Mouse (Mus musculus): ENCODE measurements around the gene Mdga2. TPM values are rescaled to one million over a fixed set of nuclear protein-coding genes. Genes with fewer than 3 reads are reported as not detected.
A peak's percentile ranks its signal among the peaks of the same experiment; 100 is the strongest.

The Mdga2 gene
- polyA plus RNA-seq, 1 experiment from 2014 or later = 8.6 TPM

GRCm38 (mm10) chr12:67035509-67036261 is 186.7 kb downstream of the Mdga2 start:
- Histone ChIP-seq H3K27me3 (no peaks in the 10 kb centered on the region), H3K9ac (no peak overlapping the region), H3K9me3 (no peaks in the 10 kb centered on the region), H3K4me3 (replicated peaks) (no peak overlapping the region), H3K4me1 (no peaks in the 10 kb centered on the region), H3K27ac (no peak overlapping the region), H3K36me3 (replicated peaks) (no peaks in the 10 kb centered on the region), H3K4me2 (no peak overlapping the region)
- no peak for ATAC-seq (ENCODE audit: low FRiP score)
- WGBS = 88% methylated on average over 15 of the region's 15 CpGs

- H3K4me1 ChIP-seq = no peaks in the 10 kb centered on the region
- no peak overlapping the region for H3K27ac ChIP-seq
- H3K27me3 ChIP-seq = no peaks in the 10 kb centered on the region
- 96% methylated on average over 3 of the region's 3 CpGs for WGBS
- ATAC-seq (ENCODE audit: low FRiP score) = no peak
- H3K4me3 ChIP-seq (replicated peaks) = no peak overlapping the region
- H3K9me3 ChIP-seq = no peaks in the 10 kb centered on the region
- H3K4me2 ChIP-seq = no peak overlapping the region
- no peaks in the 10 kb centered on the region for H3K36me3 ChIP-seq (replicated peaks)
- no peak overlapping the region for H3K9ac ChIP-seq
Observed at GRCm38 (mm10) chr12:67017192-67017591, 205.2 kb downstream of the Mdga2 start.

GRCm38 (mm10) chr12:67011368-67011767 is 211.0 kb downstream of the Mdga2 start:
- H3K27me3 ChIP-seq = no peaks in the 10 kb centered on the region
- H3K9me3 ChIP-seq = no peaks in the 10 kb centered on the region
- H3K4me2 ChIP-seq = no peak overlapping the region
- H3K4me1 ChIP-seq = no peaks in the 10 kb centered on the region
- H3K4me3 ChIP-seq (replicated peaks) = no peak overlapping the region
- WGBS = 76% methylated on average over 4 of the region's 4 CpGs
- no peaks in the 10 kb centered on the region for H3K36me3 ChIP-seq (replicated peaks)
- H3K9ac ChIP-seq = no peak overlapping the region
- ATAC-seq (ENCODE audit: low FRiP score) = no peak
- no peak overlapping the region for H3K27ac ChIP-seq

DNA sequence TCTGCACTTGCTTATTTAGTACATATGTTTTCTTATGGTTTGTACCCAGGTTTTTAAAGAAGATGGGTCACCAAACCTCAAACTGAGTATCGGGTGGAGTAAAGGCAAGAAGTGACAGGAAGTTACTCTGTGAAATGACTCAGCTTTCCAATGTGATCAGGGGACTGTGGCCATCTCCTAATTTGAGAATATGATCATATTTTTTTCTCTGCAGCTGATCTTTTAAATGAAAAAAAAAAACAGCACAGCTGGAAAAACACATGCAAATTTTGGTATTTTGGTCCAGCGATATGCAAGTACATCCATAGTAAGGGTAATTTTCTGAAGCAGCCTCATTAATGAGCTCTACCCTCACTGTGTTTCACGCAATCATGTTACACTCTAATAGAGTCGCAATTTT is 212.0 kb downstream of the Mdga2 start:
- no peaks in the 10 kb centered on the region for H3K4me1 ChIP-seq
- H3K27ac ChIP-seq = no peak overlapping the region
- H3K36me3 ChIP-seq (replicated peaks) = no peaks in the 10 kb centered on the region
- no peak for ATAC-seq (ENCODE audit: low FRiP score)
- H3K4me2 ChIP-seq = no peak overlapping the region
- no peak overlapping the region for H3K4me3 ChIP-seq (replicated peaks)
- WGBS = 88% methylated on average over 4 of the region's 4 CpGs
- no peaks in the 10 kb centered on the region for H3K27me3 ChIP-seq
- no peaks in the 10 kb centered on the region for H3K9me3 ChIP-seq
- H3K9ac ChIP-seq = no peak overlapping the region

DNA sequence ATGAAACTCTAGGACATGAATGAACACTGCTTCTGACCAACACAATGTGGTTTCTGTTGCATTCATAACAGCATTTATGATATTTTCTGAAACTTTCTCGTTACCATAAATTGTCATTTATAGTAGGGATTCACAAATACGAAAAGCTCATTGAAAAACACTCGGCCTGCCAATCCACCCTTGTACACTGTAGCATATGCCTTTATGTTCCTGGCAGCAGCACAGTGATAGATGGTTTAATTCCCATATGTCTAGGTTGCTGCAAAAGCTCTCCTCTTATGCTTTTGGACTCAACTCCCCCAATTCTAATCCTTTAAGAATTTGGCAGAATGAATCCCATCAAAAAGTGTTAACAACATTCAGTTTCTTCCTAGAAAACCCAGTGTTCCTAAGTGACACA is 213.2 kb downstream of the Mdga2 start:
- no peak overlapping the region for H3K4me3 ChIP-seq (replicated peaks)
- no peak overlapping the region for H3K27ac ChIP-seq
- 85% methylated on average over 3 of the region's 3 CpGs for WGBS
- H3K4me2 ChIP-seq = no peak overlapping the region
- no peaks in the 10 kb centered on the region for H3K27me3 ChIP-seq
- no peak for ATAC-seq (ENCODE audit: low FRiP score)
- no peaks in the 10 kb centered on the region for H3K9me3 ChIP-seq
- H3K4me1 ChIP-seq = no peaks in the 10 kb centered on the region
- H3K9ac ChIP-seq = no peak overlapping the region
- H3K36me3 ChIP-seq (replicated peaks) = no peaks in the 10 kb centered on the region

DNA sequence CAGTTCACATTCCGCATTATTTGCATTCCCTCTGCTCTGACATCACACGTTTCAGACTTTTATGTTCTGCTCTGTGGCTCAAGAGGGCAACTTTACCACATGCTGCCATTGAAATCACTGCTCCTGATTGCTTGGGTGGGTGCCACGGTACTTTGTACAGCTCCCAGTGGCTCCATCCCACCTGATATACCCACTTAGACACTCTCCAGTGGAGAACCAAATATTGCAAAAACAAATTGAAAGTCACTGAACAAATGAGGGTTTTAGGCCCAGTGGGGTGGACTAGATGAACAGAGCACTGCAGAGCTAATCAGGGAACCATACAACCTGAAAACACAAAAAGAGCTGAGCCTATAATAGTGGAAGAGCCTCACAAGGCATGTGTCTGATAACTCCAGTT is 268.2 kb downstream of the Mdga2 start:
- Histone ChIP-seq H3K4me2 (no peak overlapping the region), H3K9ac (no peak overlapping the region), H3K9me3 (no peaks in the 10 kb centered on the region), H3K27ac (no peak overlapping the region), H3K4me3 (replicated peaks) (no peak overlapping the region), H3K36me3 (replicated peaks) (no peaks in the 10 kb centered on the region), H3K27me3 (no peaks in the 10 kb centered on the region), H3K4me1 (no peaks in the 10 kb centered on the region)
- WGBS = 59% methylated on average over 3 of the region's 3 CpGs
- ATAC-seq (ENCODE audit: low FRiP score) = no peak

DNA sequence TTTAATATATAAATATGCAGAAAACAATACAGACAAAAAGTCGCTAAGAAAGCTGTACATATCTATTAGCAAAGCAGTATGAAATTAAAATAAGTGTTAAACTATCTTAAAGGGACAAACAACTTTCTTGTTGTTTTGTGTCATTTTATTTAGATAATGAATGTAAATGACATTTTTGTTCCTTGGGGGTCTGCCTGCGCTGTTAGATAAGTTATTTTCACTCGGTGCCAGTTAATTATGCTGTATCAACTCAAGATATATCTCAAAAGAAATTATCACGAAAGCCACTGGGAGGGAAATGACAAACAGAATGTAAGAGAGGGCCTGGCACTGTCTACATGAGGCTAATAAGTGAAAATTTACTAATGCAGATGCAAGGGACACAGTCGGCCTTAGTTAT is 306.6 kb downstream of the Mdga2 start:
- Histone ChIP-seq H3K27ac (no peak overlapping the region), H3K9ac (no peak overlapping the region), H3K4me1 (no peaks in the 10 kb centered on the region), H3K36me3 (replicated peaks) (no peaks in the 10 kb centered on the region), H3K27me3 (no peaks in the 10 kb centered on the region), H3K4me3 (replicated peaks) (no peak overlapping the region), H3K9me3 (no peaks in the 10 kb centered on the region), H3K4me2 (no peak overlapping the region)
- WGBS = 91% methylated on average over 5 of the region's 5 CpGs
- ATAC-seq (ENCODE audit: low FRiP score) = no peak

- Histone ChIP-seq H3K27me3 (no peaks in the 10 kb centered on the region), H3K4me1 (no peaks in the 10 kb centered on the region), H3K36me3 (replicated peaks) (no peaks in the 10 kb centered on the region), H3K9ac (no peak overlapping the region), H3K4me3 (replicated peaks) (no peak overlapping the region), H3K9me3 (no peaks in the 10 kb centered on the region), H3K4me2 (no peak overlapping the region), H3K27ac (no peak overlapping the region)
- ATAC-seq (ENCODE audit: low FRiP score) = no peak
- WGBS = 68% methylated on average over 4 of the region's 4 CpGs
Observed at GRCm38 (mm10) chr12:66899366-66899765, 323.0 kb downstream of the Mdga2 start.

- Histone ChIP-seq H3K27ac (no peak overlapping the region), H3K4me1 (no peaks in the 10 kb centered on the region), H3K9me3 (no peaks in the 10 kb centered on the region), H3K36me3 (replicated peaks) (no peaks in the 10 kb centered on the region), H3K4me3 (replicated peaks) (no peak overlapping the region), H3K9ac (no peak overlapping the region), H3K4me2 (no peak overlapping the region), H3K27me3 (no peaks in the 10 kb centered on the region)
- ATAC-seq (ENCODE audit: low FRiP score) = no peak
- 98% methylated on average over 3 of the region's 3 CpGs for WGBS
Observed at GRCm38 (mm10) chr12:66896790-66897189, 325.6 kb downstream of the Mdga2 start.

GRCm38 (mm10) chr12:66890296-66890695 is 332.1 kb downstream of the Mdga2 start:
- no peak for ATAC-seq (ENCODE audit: low FRiP score)
- Histone ChIP-seq H3K27ac (no peak overlapping the region), H3K4me2 (no peak overlapping the region), H3K36me3 (replicated peaks) (no peaks in the 10 kb centered on the region), H3K9me3 (no peaks in the 10 kb centered on the region), H3K4me3 (replicated peaks) (no peak overlapping the region), H3K9ac (no peak overlapping the region), H3K4me1 (no peaks in the 10 kb centered on the region), H3K27me3 (no peaks in the 10 kb centered on the region)
- 75% methylated on average over 3 of the region's 3 CpGs for WGBS

DNA sequence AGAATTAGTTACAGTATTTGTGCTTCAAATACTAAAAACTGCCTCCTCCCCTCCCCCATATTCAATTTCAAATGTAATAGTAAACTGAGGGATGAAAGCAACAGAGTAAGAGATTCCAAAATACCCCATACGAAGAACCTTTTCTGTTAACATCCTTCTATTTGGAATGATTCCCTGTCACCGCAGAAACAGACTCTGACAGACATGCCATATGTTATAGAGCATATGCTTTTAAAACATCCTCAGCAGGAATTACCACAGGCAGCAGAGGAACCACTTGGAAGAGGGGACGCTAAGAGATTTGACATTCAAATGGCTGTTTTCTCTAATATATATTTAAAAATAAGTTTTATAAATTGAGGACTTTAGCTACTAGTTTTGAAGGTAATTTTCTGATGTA is 333.1 kb downstream of the Mdga2 start:
- ATAC-seq (ENCODE audit: low FRiP score) = no peak
- H3K27ac ChIP-seq = no peak overlapping the region
- no peak overlapping the region for H3K4me3 ChIP-seq (replicated peaks)
- no peaks in the 10 kb centered on the region for H3K4me1 ChIP-seq
- no peak overlapping the region for H3K9ac ChIP-seq
- H3K36me3 ChIP-seq (replicated peaks) = no peaks in the 10 kb centered on the region
- no peak overlapping the region for H3K4me2 ChIP-seq
- no peaks in the 10 kb centered on the region for H3K27me3 ChIP-seq
- no peaks in the 10 kb centered on the region for H3K9me3 ChIP-seq
- WGBS = 73% methylated on average over 3 of the region's 3 CpGs

DNA sequence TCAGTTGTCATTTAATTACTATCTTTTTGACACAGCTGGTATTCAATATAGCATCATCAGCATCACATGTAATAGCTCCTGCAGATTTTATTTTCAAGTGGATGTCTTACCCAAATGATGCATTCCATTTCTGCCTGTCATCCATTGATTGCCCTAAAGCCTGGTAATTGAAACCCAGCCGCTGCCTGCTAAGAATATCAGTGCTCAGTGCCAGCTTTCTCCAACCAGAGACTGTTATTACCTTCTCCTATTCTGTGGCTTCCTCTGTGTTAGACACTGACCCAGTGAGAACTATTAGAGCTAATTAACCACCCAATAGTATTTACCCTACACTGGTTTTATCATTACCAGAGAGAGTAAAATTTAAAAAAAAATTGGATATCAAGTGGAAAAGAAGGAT is 333.7 kb downstream of the Mdga2 start:
- H3K4me1 ChIP-seq = no peaks in the 10 kb centered on the region
- H3K27me3 ChIP-seq = no peaks in the 10 kb centered on the region
- H3K27ac ChIP-seq = no peak overlapping the region
- H3K9ac ChIP-seq = no peak overlapping the region
- 62% methylated on average over 1 of the region's 1 CpGs for WGBS
- no peaks in the 10 kb centered on the region for H3K9me3 ChIP-seq
- no peaks in the 10 kb centered on the region for H3K36me3 ChIP-seq (replicated peaks)
- no peak overlapping the region for H3K4me3 ChIP-seq (replicated peaks)
- H3K4me2 ChIP-seq = no peak overlapping the region
- ATAC-seq (ENCODE audit: low FRiP score) = peak; percentile 47

DNA sequence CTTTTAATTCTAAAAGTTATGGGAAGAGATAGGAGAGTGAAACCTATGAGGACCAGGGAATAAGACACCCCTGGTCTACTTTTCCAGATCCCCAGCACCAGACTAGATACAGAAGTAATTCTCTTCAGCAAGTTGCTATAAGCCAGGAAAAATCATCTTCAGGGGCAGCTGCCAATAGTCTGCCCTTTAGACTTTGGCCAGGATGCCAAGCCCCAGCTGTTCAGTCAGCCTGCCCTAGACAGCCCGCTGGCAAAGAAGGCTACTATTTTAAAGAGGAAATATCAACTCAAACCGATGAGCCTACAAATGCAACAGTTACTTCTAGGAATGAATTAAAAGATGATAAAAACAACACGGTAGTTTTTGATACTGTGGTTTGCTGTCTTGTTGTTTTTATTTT is 356.1 kb downstream of the Mdga2 start:
- ATAC-seq (ENCODE audit: low FRiP score) = no peak
- Histone ChIP-seq H3K9ac (no peak overlapping the region), H3K27me3 (no peaks in the 10 kb centered on the region), H3K4me3 (replicated peaks) (no peak overlapping the region), H3K4me1 (no peaks in the 10 kb centered on the region), H3K36me3 (replicated peaks) (no peaks in the 10 kb centered on the region), H3K4me2 (no peak overlapping the region), H3K9me3 (no peaks in the 10 kb centered on the region), H3K27ac (no peak overlapping the region)
- WGBS = 83% methylated on average over 3 of the region's 3 CpGs

Measured in forebrain, embryonic 12.5 days (tissue).